Mouse (Mus musculus): ENCODE results near the gene Wnt9a.
"Not testable (repeated sequence)": the region's sequence is repeated elsewhere in the genome, so short reads cannot be mapped to it uniquely, and the experiment has no call there.

Gene Wnt9a

DNA sequence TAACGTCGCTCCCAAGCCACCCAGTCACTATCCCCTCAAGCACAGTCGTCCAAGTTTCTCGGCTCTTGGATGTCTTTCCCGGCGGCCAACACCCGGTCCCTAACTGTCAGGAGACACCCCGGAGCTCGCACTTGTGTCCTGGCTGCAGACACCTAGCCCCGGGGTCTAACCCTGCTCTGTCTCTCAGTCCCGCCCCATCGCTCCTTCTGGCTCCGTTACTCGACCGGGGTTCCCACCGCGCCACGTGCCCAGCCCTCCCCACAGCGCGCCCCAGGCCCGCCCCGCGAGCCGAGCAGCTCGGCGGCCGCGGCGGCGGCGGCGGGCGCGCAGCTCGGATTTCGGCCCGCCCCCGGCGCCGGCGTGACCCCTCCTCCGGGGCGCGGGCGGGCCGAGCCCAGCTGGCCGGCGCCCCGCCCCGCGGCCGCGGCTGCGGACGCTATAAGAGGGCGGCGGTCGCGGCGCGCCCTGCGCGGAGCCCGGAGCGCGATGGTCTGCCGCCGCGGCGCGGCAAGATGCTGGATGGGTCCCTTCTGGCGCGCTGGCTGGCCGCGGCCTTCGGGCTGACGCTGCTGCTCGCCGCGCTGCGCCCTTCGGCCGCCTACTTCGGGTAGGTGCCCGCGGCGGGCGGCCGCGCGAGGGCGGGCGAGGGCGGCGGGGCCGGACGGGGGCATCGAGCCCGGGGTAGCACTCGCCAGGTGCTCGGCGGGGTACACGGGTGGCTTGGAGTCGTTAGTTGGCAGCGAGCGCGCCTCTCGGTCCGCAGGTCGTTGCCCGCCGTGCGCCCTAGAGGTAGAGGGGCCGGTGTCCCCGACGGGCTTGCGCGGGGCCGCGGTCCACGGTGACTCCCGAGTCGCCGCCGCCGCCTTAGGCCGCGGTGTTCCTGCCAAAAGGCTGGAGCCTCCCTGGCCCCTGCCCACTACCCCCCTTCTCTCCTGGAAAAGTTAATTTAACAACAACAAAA, at the start of gene Wnt9a:
Gene Wnt9a, plus strand, starts transcription at position 468 of the 961 bp plus-strand sequence.
- DNase-seq (ENCODE audit: extremely low read depth, insufficient read length, low spot score) = peak; percentile 79

DNA sequence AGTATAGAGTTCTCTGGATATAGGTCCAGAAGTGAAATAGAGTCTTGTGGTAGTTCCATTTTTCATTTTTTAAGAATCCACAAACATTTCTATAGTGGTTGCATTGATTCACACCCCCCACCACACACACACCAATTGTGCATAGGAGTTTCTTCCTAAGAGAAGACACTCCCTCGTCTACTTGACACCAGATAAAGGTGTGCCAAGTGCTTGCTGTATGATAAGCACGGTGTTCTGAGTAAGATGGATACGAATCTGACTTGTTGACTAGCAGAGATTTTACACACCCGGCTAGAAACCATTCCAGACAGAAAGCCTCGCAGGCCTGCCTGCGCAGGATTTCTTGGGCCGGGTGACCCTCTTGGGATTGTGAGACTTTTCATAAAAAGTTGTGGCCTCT, 47.1 kb upstream of the Wnt9a start:
- no peak for DNase-seq (ENCODE audit: extremely low read depth, insufficient read length, low spot score)

DNA sequence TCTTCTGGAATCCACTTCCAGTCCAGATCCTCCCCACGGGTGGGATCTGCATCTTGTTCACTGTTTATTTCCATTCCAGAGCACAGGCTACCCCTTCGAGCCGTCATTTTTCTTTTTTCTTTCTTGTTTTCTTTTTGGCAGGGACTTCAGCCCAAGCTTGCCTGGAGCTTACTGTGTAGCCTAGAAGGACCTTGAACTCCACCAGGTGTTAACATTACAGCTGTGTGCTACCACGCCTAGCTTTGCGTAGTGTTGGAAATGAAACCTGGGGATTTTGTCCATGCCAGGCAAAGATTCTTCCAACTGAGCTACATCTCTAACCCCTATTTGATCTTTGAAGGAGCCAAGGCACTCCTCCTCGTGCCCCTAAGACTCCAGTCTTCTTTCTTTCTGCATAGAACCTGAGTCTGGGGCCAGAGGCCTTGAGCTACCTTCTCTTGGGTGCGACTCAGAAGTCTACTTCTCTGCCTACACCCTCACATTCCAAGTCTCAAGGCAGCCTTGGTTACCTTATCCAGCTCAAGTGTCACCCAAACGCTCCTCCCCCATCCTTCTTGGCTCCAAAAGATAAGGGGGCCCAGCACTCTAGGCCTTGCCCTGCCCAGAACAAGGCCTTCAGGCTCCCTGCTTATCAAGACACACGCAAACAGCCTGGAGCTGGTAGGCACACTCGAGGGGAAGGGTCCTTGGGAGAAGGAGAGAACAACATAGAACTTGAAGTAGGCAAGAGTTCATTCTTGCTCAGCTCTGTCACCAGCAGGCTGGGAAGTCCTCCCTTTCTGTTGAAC, 45.8 kb upstream of the Wnt9a start:
- DNase-seq (ENCODE audit: extremely low read depth, insufficient read length, low spot score) = no peak

DNA sequence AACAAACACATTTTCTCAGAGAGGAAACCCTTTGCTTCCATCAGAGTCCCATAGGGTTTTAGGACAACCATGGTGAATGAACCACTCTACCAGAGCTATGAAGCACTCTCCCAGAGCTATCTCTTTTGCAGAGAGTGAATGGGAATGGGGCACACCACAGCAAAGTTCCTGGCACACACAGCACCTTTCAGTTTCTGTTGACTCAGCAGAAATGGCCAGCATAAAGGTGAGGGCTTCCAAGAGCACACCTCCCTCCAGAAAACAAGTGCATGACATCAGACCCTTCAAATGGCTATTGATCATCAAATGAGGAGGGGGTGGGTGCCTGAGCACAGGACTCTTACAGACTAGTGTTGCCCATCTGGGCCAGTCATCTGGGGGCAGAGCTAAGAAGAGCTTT, 44.4 kb upstream of the Wnt9a start:
- no peak for DNase-seq (ENCODE audit: extremely low read depth, insufficient read length, low spot score)

DNA sequence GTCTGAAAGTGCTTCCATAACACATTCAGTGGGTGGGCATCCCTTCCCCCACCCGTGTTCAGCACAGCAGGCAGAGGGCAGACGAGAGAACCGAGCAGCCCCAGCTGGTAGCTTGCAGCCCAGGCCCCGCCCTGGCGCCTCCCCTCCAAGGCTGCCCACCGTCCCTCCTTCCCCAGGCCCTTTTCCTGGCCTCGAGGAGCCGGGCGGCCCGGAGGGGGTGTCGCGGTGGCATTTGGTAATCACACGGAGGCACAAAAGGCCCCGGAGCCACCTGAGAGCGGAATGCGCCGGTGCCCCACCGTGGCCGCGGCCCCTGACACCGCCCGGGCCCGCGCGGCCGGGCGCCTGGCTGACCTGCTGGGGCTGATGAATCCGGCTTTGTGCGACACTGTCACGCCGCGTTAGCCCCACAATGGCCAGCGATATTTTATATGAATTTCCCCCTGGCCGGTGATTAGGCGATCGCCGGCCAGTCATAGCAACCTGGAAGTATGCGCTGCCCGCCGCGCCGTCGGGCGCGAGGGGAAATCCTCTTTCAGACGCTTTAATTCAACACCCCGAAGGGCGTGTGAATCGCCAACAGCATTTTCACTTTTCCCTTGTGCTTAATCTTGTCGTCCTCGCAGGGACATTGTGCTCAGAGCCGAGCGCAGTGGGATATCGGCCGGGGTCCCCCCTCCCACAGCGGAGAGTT, 42.7 kb upstream of the Wnt9a start:
- no peak for DNase-seq (ENCODE audit: extremely low read depth, insufficient read length, low spot score)

DNA sequence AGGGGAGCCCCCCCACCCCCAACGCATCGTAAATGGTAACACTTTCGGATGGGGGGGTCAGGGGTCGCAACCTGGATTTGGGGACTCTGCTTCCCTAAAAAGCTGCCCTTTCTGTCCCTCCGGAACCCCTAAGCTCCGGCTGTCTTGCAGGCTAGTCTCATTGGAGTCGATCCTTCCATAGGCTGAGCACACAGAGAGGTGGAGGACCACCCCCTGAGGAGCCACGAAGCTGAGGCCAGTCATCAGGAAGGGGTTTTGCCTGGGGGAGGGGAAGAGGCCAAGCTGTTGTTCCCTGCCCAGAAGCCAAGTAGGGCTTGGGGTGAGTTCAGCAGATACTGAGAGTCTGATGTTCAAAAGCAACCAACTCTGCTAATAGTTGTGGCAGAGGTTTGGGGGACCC, 42.1 kb upstream of the Wnt9a start:
- no peak for DNase-seq (ENCODE audit: extremely low read depth, insufficient read length, low spot score)

DNA sequence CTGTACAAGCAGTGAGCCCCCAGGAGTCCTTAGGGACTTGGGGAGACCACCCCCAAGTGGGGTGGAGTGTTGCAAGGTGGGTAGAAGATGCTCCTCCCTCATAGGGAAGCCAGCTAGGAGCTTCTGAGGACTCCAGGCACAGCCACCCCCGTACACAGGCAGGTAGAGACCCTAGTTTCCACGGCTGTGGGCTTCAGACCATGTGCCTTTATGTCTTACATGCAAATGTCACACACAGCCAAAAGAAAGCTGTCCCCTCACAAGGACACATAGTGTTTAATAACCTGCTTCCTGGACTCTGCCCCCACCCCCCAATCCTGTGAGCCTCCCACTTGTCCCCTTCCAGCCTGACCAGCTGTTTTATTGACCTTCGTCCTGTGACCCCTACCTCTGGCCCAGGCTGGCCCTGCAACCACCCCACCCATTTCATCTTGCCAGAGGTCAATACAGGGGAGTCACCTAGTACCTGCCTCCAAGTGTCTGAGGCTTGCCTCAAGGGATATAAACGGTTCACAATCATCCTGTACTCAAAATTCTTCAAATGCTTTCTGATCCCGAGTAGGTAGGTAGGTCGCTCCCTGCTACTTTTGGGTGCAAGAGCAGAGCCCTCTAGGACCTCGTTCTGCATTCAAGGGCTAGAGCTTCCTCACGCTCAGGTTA, 41.4 kb upstream of the Wnt9a start:
- no peak for DNase-seq (ENCODE audit: extremely low read depth, insufficient read length, low spot score)

DNA sequence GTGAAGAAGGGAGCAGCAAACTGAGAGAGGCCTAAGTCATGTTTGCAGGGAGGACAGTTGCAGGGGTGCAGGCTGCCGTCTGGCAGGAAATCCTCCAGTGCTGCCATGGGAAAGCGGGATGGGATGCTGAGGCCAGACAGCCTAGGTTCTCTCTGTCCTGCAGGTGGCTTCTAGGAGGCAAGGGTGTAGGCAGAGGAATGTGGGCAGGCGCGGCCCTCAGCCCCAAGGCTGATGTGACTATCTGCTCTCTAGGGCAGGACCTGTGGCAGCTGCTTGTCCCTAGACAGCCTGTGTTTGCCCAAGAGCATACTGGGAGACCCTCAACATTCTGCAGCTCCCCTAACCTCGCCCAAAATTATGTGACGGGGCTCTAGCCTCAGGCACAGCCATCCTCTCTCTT, 40.0 kb upstream of the Wnt9a start:
- DNase-seq (ENCODE audit: extremely low read depth, insufficient read length, low spot score) = no peak

DNA sequence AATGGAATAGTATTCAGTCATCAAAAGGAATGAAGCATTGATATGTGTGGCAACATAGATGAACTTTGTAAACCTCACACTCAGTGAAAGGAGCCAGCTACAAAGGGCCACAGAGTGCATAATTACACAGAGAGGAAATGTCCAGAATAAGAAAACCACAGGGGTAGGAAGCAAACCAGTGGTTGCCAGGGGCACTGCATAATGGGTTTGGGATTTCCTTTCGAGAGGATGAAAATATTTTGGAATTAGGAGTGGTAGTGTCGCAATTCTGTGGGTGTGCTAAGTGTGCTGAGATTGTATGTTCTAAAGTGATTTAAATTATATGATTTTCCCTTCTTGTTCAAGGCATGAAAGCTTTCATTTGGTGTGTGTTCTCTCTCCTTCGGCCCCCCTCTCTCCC, 32.5 kb upstream of the Wnt9a start:
- DNase-seq (ENCODE audit: extremely low read depth, insufficient read length, low spot score) = no peak

DNA sequence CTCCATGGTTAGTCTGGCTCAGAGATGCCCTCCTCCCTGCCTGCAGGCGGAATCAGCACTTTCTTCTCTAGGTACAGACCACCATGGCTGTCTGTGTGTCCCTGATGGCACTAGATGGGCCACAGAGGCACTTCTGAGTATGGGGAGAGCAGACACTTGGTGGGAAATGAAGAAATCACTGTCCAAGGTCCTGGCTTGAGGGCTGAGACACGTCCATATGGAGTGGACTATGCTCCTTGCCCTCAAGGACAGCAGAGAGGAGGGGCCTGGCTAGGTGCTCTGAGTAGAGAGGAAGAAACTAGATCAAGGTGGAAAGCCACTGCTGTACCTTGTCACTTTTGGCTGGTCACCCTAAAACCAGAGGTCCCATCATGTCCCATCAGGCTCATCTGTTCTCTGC, 29.9 kb upstream of the Wnt9a start:
- DNase-seq (ENCODE audit: extremely low read depth, insufficient read length, low spot score) = no peak

DNA sequence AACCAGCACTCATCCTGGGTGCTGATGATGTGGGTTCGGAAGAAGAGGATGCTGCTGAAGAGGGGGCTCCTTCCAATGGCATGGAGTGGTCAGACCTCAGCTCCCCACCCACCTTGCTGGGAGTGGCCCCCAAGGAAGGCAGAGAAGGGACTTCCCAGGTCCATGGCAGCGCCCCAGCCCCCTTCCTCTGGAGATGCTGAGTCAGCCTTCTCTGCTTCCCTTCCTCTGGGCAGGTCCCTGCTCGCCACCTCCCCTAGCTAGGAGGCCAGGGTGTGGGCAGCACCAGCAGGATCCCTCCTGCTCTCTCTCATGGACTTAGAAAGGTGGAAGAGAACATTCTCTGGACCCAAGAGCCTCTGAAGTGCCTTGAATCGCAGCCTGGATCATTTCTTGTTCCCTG, 28.7 kb upstream of the Wnt9a start:
- DNase-seq (ENCODE audit: extremely low read depth, insufficient read length, low spot score) = no peak

DNA sequence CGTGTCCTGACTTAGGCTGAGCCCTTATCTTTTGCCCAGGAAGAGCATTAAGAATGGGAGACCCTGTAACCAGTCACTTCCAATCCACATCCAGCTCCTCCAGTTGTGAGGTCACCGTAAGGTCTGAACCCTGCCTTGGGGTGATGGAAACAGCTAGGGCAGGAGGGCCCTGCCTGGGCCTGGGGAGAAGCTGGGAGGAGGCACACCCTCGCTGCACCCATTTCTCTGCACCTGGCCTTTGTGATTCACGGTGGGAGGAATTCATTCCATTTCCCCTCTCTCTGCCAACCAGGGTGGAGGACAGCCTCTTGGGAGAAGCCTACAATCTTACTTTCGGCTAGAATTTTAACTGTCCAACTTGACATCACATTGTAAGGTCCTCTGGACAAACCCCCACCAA, 24.6 kb upstream of the Wnt9a start:
- DNase-seq (ENCODE audit: extremely low read depth, insufficient read length, low spot score) = no peak

DNA sequence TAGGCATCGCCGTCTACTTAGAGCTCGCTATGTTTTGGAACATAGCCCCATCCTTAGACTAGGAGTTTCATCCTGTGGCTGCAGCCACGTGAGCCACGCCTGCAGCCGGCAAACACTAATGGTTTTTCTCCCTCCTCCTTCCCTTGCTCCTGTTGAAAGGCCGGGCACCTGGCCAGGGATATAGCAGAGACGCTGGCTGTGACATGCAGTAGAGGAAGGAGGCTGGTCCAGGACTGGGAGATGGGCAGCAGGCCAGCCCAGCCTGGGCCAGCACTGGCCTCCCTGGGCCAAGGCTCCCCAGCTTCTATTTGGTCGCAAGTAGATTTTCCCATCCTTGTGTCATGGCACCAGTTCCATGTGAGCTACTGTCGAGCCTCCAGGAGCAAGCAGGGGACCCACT, 23.8 kb upstream of the Wnt9a start:
- peak; percentile 70 for DNase-seq (ENCODE audit: extremely low read depth, insufficient read length, low spot score)

DNA sequence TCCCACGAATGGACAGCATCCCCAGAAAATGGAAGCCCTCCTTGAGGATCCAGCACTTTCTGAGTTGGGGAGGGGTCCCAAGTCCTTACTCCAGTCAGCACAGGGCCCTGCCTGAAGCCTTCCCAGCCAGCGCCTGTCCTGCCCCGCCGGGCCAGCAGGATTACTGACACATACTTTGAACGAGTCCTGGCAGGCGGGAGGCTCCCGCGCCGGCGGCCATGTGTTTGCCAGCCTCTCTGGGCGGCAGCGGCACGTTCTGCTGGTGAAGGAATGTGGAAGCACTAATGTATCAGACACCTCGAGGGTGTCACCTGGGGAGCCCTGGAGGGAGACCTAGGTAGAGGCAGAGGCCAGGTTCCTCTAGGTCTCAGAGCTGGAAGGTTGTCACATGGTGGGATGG, 22.6 kb upstream of the Wnt9a start:
- no peak for DNase-seq (ENCODE audit: extremely low read depth, insufficient read length, low spot score)

DNA sequence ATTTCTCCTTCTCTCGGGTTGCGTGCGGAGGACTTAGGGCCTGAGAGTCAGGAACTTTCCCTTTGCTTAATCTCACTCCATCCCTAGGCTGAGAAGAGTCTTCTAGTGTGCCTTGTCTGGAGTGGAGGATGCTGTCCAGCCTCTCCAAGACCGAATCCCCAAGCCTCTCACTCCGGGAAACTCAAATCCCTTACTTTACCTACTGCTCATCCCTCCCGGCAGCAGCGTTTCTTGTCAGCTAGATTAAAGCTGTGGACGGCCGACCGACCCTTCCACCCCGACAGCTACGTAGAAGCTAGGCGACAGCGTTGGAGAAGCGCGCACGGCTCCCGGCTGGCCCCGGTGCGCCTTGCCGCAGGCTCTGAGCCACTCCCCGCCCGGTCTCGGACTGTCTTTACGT, 17.0 kb upstream of the Wnt9a start:
- no peak for DNase-seq (ENCODE audit: extremely low read depth, insufficient read length, low spot score)

DNA sequence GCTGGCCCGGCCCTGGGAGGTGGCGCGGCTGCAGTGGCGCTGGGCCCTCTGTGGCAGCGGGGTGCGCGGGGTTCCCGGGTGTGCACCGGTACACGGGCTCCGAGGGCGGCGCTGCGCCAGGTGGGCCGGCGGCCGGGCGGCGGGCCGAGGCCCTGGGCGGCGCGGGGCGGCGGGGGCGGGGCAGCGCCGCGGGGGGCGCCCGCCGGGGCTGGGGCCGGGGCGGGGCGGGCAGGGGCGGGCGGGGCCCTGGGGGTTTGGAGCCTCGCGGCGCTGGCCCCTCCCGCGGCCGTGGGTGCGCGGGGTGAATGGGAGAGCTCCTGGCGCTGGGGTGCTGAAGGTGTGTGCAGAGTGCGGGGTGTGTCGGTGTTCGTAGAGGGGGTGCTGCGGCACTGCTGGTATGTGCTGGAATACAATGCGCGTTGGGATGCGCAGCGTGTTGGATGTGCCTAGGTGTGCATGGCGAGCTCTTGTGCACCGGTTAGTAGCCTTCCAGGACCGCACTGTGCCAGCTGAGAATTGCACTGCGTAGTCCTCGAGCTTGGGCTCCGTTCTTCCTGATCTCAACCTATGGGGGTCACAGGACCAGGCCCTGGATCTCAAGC, 15.9 kb upstream of the Wnt9a start, which contains the start of gene Wnt3a:
Gene Wnt3a, minus strand, starts transcription at position 51 of the 602 bp plus-strand sequence.
- no peak for DNase-seq (ENCODE audit: extremely low read depth, insufficient read length, low spot score)

DNA sequence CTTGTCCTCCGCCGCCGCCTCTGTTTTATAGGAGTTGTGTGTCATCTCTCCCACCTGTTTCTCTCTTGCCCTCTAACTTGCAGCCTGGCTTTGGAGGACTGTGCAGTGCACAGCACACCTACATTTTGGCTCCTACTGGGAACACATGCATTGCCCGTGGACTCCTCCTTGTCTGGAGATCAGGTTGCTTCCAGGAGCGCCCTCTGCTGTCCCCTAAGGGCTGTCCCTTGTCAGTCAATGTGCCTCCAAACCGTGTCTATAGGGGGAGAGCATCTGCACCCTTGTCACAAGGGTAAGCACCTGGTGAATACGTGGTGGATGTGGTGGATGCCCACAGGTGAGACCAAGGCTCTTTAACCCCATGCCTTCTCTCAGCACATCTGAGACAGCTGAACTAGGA, 13.1 kb upstream of the Wnt9a start:
- DNase-seq (ENCODE audit: extremely low read depth, insufficient read length, low spot score) = peak; percentile 71

DNA sequence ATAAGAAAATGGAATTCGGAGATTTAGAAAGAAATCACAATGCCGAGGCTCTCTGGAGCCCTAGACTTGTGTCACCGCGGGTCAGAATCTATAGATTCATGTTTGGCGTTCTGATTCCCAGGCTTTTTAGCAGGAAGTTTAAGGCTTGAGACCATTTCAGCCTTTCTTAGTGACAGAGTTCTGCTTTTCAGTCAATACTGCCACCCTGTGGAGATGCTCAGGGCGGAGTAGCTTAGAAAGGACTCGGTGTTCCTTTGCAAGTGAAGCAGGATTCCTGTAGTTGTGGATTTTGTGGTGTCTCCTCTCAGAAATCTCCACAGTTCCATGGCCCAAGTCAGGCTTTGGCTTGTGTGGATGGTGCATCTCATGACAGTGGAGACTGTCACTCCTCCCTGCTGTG, 8.8 kb upstream of the Wnt9a start:
- DNase-seq (ENCODE audit: extremely low read depth, insufficient read length, low spot score) = no peak

DNA sequence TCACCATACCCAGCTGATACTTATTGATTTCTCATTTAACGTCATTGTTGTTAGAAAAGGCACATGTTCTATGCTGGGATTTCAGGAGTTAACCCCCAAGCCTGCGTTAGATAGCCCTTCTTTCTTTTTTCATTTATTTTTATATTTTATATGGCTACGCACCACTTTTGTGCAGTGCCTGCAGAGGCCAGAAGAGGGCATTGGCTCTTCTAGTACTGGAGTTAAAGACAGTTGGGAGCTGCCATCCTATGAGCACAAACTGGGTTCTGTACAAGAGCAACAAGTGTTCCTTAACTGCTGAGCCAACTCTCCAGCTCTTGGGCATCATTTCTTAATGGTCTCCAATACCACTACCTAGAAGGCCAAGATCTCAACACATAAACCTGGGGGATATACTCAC, 6.5 kb upstream of the Wnt9a start:
- no peak for DNase-seq (ENCODE audit: extremely low read depth, insufficient read length, low spot score)

DNA sequence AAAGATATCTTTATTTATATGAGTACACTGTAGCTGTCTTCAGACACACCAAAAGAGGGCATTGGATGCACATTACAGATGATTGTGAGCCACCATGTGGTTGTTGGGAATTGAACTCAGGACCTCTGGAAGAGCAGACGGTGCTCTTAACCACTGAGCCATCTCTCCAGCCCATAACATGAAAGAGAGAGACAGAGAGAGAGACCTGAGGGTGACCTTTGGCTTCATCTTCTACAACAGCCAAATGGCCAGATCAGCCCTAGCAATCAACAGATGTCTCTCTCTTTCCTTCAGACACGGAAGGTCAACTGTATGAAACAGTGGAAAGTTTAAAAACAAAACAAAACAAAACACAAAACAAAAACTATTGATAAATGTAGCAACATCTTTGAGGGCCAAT, 5.7 kb upstream of the Wnt9a start:
- DNase-seq (ENCODE audit: extremely low read depth, insufficient read length, low spot score) = not testable (repeated sequence)

Data from 3134 (cell line).